Comparison of ENCODE assay signal across 21 mouse cellular contexts in genomic region chr1:42152916-42153315, GRCm38 (mm10).
DNase-seq lines count a peak whose midpoint lies in the region; ATAC-seq and TF ChIP-seq lines count a peak whose summit lies in the region.
"Had no signal": no experiment of that assay in that cellular context is flagged by ENCODE, and none has a peak within 500 bp of the region (broad histone marks: within the 10 kb centered on the region; RNA-seq: fewer than 3 reads in every experiment).

No protein-coding gene starts in this region.

- TF ChIP-seq CTCF in forebrain, postnatal 0 days (IDR thresholded peaks at IDR 0.05; ENCODE audit: low read depth) = no peak
- no peak for TF ChIP-seq CTCF in brain, embryonic 14.5 days (IDR thresholded peaks at IDR 0.05; ENCODE audit: borderline replicate concordance, extremely low read depth, insufficient read depth, insufficient read length)

- H3K9me3 ChIP-seq in forebrain, embryonic 10.5 days = peaks cover 12% of the 10 kb centered on the region; the same call in 1 of the 2 replicates
- no peaks in the 10 kb centered on the region for H3K9me3 ChIP-seq in forebrain, embryonic 12.5 days
- peaks cover 3% of the 10 kb centered on the region; the same call in 1 of the 2 replicates for H3K9me3 ChIP-seq in forebrain, embryonic 16.5 days (ENCODE audit: control insufficient read depth, low read length)
- H3K9me3 ChIP-seq in forebrain, postnatal 0 days (ENCODE audit: low read length) = no peaks in the 10 kb centered on the region
- H3K9me3 ChIP-seq: heart, embryonic 10.5 days; intestine, embryonic 15.5 days had no signal

- no peaks in the 10 kb centered on the region for H3K27me3 ChIP-seq in forebrain, embryonic 10.5 days (ENCODE audit: poor library complexity, severe bottlenecking)
- H3K27me3 ChIP-seq in forebrain, embryonic 12.5 days = no peaks in the 10 kb centered on the region
- no peaks in the 10 kb centered on the region for H3K27me3 ChIP-seq in forebrain, embryonic 16.5 days (replicated peaks; ENCODE audit: control insufficient read depth, insufficient read depth, low read length)
- H3K27me3 ChIP-seq in forebrain, postnatal 0 days (ENCODE audit: insufficient read depth, low read length) = no peaks in the 10 kb centered on the region
- H3K27me3 ChIP-seq: heart, embryonic 13.5 days; hindbrain, embryonic 13.5 days; intestine, embryonic 15.5 days had no signal

- H3K4me2 ChIP-seq in forebrain, embryonic 12.5 days = no peak overlapping the region
- no peak overlapping the region for H3K4me2 ChIP-seq in forebrain, embryonic 16.5 days (ENCODE audit: low read length)
- no peak overlapping the region for H3K4me2 ChIP-seq in forebrain, postnatal 0 days (ENCODE audit: low read depth)
- H3K4me2 ChIP-seq: heart, embryonic 13.5 days; hindbrain, embryonic 13.5 days; intestine, embryonic 15.5 days had no signal

- peak; percentile 5 to 19 for DNase-seq in cerebellum, postnatal 10 days
- DNase-seq in cerebellum, adult 11 months = no peak
- DNase-seq in forebrain, embryonic 10.5 days (ENCODE audit: extremely low spot score, low spot score) = no peak
- DNase-seq in forebrain, postnatal 0 days = no peak
- DNase-seq in brain, embryonic 14.5 days (ENCODE audit: low read depth) = peak; percentile 30
- DNase-seq: adrenal gland, adult 8-10 months; adrenal gland, postnatal 25 days; cerebellum, adult 8-10 months; gastrocnemius, postnatal 36 days; heart, adult 2 months; heart, postnatal 14 days; heart, postnatal 4 days; kidney, adult 11 months; kidney, adult 8-10 months had no signal

- ATAC-seq in forebrain, embryonic 12.5 days (ENCODE audit: low FRiP score) = no peak
- peak; percentile 62; the same call in 1 of the 2 replicates for ATAC-seq in forebrain, embryonic 16.5 days
- no peak for ATAC-seq in forebrain, postnatal 0 days
- ATAC-seq: activated CD4-positive, CD25-positive, alpha-beta regulatory T cell, adult 4 months; intestine, embryonic 15.5 days had no signal

- peaks cover 15% of the 10 kb centered on the region for H3K4me1 ChIP-seq in forebrain, embryonic 10.5 days
- peaks cover 13% of the 10 kb centered on the region; the same call in 1 of the 2 replicates for H3K4me1 ChIP-seq in forebrain, embryonic 12.5 days
- peaks cover 5% of the 10 kb centered on the region for H3K4me1 ChIP-seq in forebrain, embryonic 16.5 days (replicated peaks; ENCODE audit: control insufficient read depth, insufficient read depth, low read length)
- peaks cover 4% of the 10 kb centered on the region; the same call in 1 of the 2 replicates for H3K4me1 ChIP-seq in forebrain, postnatal 0 days (ENCODE audit: insufficient read depth)
- H3K4me1 ChIP-seq: heart, embryonic 10.5 days; heart, embryonic 13.5 days; intestine, embryonic 15.5 days had no signal

- no peak for TF ChIP-seq POLR2A in brain, embryonic 14.5 days (IDR thresholded peaks at IDR 0.05; ENCODE audit: borderline replicate concordance, extremely low read depth, insufficient read depth, insufficient read length, poor library complexity, severe bottlenecking)

- 0 out of 2 replicates have a peak overlapping the region, but pooled peaks have one; percentile 5 for H3K27ac ChIP-seq in forebrain, embryonic 10.5 days
- no peak overlapping the region for H3K27ac ChIP-seq in forebrain, embryonic 12.5 days
- H3K27ac ChIP-seq in forebrain, embryonic 16.5 days (ENCODE audit: low read length) = no peak overlapping the region
- H3K27ac ChIP-seq in forebrain, postnatal 0 days (ENCODE audit: low read depth, low read length) = no peak overlapping the region
- H3K27ac ChIP-seq: heart, adult 2 months; heart, embryonic 10.5 days; heart, embryonic 13.5 days; hindbrain, embryonic 13.5 days; intestine, embryonic 15.5 days had no signal

- H3K36me3 ChIP-seq in forebrain, embryonic 10.5 days (replicated peaks) = no peaks in the 10 kb centered on the region
- H3K36me3 ChIP-seq in forebrain, embryonic 12.5 days (replicated peaks) = no peaks in the 10 kb centered on the region
- no peaks in the 10 kb centered on the region for H3K36me3 ChIP-seq in forebrain, embryonic 16.5 days (ENCODE audit: control insufficient read depth, insufficient read depth)
- no peaks in the 10 kb centered on the region for H3K36me3 ChIP-seq in forebrain, postnatal 0 days (ENCODE audit: insufficient read depth)
- H3K36me3 ChIP-seq: heart, embryonic 10.5 days; heart, embryonic 13.5 days; hindbrain, embryonic 13.5 days; intestine, embryonic 15.5 days had no signal

- no peak overlapping the region for H3K4me3 ChIP-seq in forebrain, embryonic 10.5 days
- H3K4me3 ChIP-seq in forebrain, embryonic 12.5 days (replicated peaks) = no peak overlapping the region
- H3K4me3 ChIP-seq in forebrain, embryonic 16.5 days (replicated peaks; ENCODE audit: low read length) = no peak overlapping the region
- no peak overlapping the region for H3K4me3 ChIP-seq in forebrain, postnatal 0 days (ENCODE audit: low read depth, low read length)
- H3K4me3 ChIP-seq: heart, adult 2 months; heart, embryonic 10.5 days; heart, embryonic 13.5 days; hindbrain, embryonic 13.5 days; intestine, embryonic 15.5 days had no signal

- WGBS in forebrain, embryonic 10.5 days = 62% methylated on average over 3 of the region's 3 CpGs
- 54% methylated on average over 3 of the region's 3 CpGs for whole genome bisulfite sequencing in forebrain, embryonic 12.5 days
- WGBS in forebrain, embryonic 16.5 days = 32% methylated on average over 3 of the region's 3 CpGs
- 40% methylated on average over 3 of the region's 3 CpGs for WGBS in forebrain, postnatal 0 days

- no peak overlapping the region for H3K9ac ChIP-seq in forebrain, embryonic 12.5 days
- no peak overlapping the region for H3K9ac ChIP-seq in forebrain, embryonic 16.5 days (replicated peaks; ENCODE audit: low read depth, low read length)
- H3K9ac ChIP-seq in forebrain, postnatal 0 days = no peak overlapping the region
- H3K9ac ChIP-seq: heart, embryonic 13.5 days; hindbrain, embryonic 13.5 days; intestine, embryonic 15.5 days had no signal

Comparison
In these comparisons a context has a peak if more than half of its experiments do, and no peak if none do; other contexts are left out.
1. DNase-seq: peak in cerebellum, postnatal 10 days (2 of 2) and brain, embryonic 14.5 days (single experiment); none in cerebellum, adult 11 months (single experiment), forebrain, embryonic 10.5 days (single experiment) and forebrain, postnatal 0 days (single experiment).